Mouse (Mus musculus) heart, adult 2 months (tissue): Measurements from ENCODE around the gene Fkbp9. TPM values are rescaled to one million over a fixed set of nuclear protein-coding genes. Genes with fewer than 3 reads are reported as not detected.

ENCODE experiments used
- DNase-seq, 2 experiments: peaks; one replicate each; pipeline ENCODE4 v3.0.0; 2021
- H3K27ac ChIP-seq: fragments of 200-600 bp; 2 replicates; pipeline ENCODE4 v1.8.1; 2022
- H3K27me3 ChIP-seq: fragments of 200-500 bp; 2 replicates; pipeline ENCODE4 v1.6.1; 2012; ENCODE audit warnings: mild to moderate bottlenecking, low read length, inconsistent platforms, mixed read lengths; ENCODE audit not compliant: control insufficient read depth, insufficient read depth
- H3K36me3 ChIP-seq: fragments of 200-500 bp; 2 replicates; pipeline ENCODE4 v1.6.1; 2012; ENCODE audit warnings: low read length, inconsistent platforms; ENCODE audit not compliant: control insufficient read depth, insufficient read depth
- H3K4me1 ChIP-seq: fragments of 200-500 bp; 2 replicates; pipeline ENCODE4 v1.6.1; 2011; ENCODE audit warnings: low read length; ENCODE audit not compliant: control insufficient read depth, insufficient read depth
- H3K4me3 ChIP-seq: fragments of 200-600 bp; 2 replicates; pipeline ENCODE4 v1.8.1; 2022
- H3K79me2 ChIP-seq: fragments of 200-500 bp; replicated peaks from 2 replicates; pipeline ENCODE4 v1.6.1; 2012; ENCODE audit warnings: mild to moderate bottlenecking, inconsistent platforms, low read length, moderate library complexity, mixed read lengths; ENCODE audit not compliant: control insufficient read depth, insufficient read depth
- H3K9ac ChIP-seq: fragments of 200-500 bp; 2 replicates; pipeline ENCODE4 v1.6.1; 2012; ENCODE audit warnings: low read depth, mild to moderate bottlenecking, control low read depth, inconsistent platforms, low read length, mixed read lengths
- CTCF ChIP-seq: fragments of 200-600 bp; IDR thresholded peaks from 2 replicates; pipeline ENCODE4 v1.8.1; 2022; ENCODE audit warnings: antibody characterized with exemption, mild to moderate bottlenecking, moderate library complexity
- EP300 ChIP-seq: fragments of 200-500 bp; IDR thresholded peaks from 2 replicates; pipeline ENCODE4 v1.6.1; 2011; ENCODE audit warnings: low read depth, low read length, control low read depth; ENCODE audit not compliant: insufficient read depth
- POLR2A ChIP-seq: fragments of 200-500 bp; IDR thresholded peaks from 2 replicates; pipeline ENCODE4 v1.6.1; 2011; ENCODE audit warnings: mild to moderate bottlenecking, low read depth, low read length, control low read depth; ENCODE audit not compliant: insufficient read depth
- WGBS: fragments of 180-500 bp; shearing (Covaris S2); methylation state at CpG from one replicate; pipeline ENCODE4 v1.1.7; 2018; 5-methylcytosine and 5-hydroxymethylcytosine counted together
- intact Hi-C: fragments of 180-260 bp; cut with DNase I; formaldehyde crosslinking; loops from one replicate; pipeline ENCODE4 v1.15.1; 2025
- polyA plus RNA-seq: library from polyadenylated mRNA; depleted of rRNA; stranded (reverse); fragments of >200 nt; gene quantifications from 2 replicates; pipeline ENCODE4 v1.2.3, GENCODE M21; 2012
- total RNA-seq, 2 experiments: library from RNA; stranded (reverse); gene quantifications; 2 replicates each; pipeline ENCODE4 v1.2.3; 2021

Gene Fkbp9
- total and polyA plus RNA-seq, 3 experiments = 44.1 to 85.9 (median 84.5) TPM

DNA sequence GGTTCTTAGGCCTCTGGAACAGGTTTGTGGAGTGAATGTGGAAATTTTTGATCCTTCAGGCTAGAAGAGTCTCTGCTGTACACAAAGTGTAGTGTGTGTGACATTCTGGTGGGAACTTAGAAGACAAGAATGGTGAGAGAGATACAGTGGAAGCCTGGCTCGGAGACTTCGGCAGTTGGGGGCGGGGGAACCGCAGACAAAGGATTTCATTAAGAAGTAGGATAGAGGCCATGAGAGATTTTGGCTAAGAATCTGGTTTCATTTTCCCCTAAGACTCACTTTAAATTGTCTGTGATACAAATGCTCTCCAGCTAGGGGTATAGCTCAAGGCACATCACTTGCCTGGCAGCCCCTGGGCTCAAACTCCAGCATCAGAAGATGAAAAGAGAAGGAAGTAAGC, 26.8 kb upstream of the Fkbp9 start:
- intact Hi-C loops = loop anchor here (10.0 kb wide), 1 partner anchor 260 kb away; the partner anchor contains the start of gene Vmn1r9
- Histone ChIP-seq H3K9ac (no peak overlapping the region), H3K4me1 (no peaks in the 10 kb centered on the region), H3K27ac (no peak overlapping the region; the same call in 1 of the 2 replicates), H3K79me2 (no peaks in the 10 kb centered on the region), H3K4me3 (no peak overlapping the region), H3K27me3 (no peaks in the 10 kb centered on the region), H3K36me3 (no peaks in the 10 kb centered on the region)
- WGBS = 75% methylated on average over 4 of the region's 4 CpGs
- DNase-seq = no peak
- TF ChIP-seq EP300 = no peak
- no peak for TF ChIP-seq POLR2A
- TF ChIP-seq CTCF = no peak

DNA sequence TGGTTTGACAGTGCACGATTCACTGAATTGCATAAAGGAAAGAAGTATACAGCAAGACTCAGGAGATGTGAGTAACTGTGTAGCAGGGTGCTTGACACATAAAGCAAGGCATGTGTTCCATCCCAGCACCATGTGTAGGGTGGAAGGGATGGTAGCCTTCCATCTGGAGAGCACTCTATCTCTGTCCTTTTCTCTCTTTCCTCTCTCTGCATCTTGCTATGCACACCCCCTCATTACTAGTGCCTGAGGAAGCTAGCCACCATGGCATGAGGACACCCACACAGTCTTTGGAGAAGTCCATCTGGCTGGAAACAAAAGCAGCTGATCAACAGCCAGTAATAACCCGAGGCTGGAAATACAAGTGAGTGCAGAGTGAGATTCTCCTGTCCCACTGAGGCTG, 25.7 kb upstream of the Fkbp9 start:
- Histone ChIP-seq H3K36me3 (no peaks in the 10 kb centered on the region), H3K27me3 (no peaks in the 10 kb centered on the region), H3K79me2 (no peaks in the 10 kb centered on the region), H3K9ac (no peak overlapping the region), H3K4me1 (no peaks in the 10 kb centered on the region), H3K27ac (no peak overlapping the region), H3K4me3 (no peak overlapping the region)
- intact Hi-C loops = loop anchor here (10.0 kb wide), 1 partner anchor 259 kb away; the partner anchor contains the start of gene Vmn1r9
- TF ChIP-seq CTCF (no peak), EP300 (no peak), POLR2A (no peak)
- no peak for DNase-seq
- 62% methylated on average over 2 of the region's 2 CpGs for WGBS

DNA sequence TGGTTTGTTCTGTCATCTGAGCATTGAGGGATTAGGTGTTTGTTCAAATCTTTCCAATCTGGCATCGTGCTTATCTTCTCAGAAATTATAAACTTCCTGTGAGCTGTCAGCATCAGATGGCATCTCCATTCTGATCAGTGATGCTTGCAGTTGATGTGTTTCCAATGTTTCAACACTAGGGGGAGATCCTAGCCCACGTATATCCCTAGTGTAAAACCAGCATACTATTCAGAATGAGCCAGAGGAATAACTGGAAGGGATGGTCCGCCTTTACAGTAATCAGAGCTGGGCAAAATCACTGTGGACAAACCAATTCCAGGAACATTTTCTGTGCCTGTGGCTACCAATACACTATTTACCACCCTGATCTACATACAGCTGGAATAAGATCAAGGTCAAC, 23.2 kb upstream of the Fkbp9 start:
- no peaks in the 10 kb centered on the region for H3K4me1 ChIP-seq
- WGBS = 4% methylated on average over 3 of the region's 3 CpGs
- no peak overlapping the region for H3K4me3 ChIP-seq
- intact Hi-C loops = loop anchor here (1.0 to 10.0 kb wide), 3 partner anchors 101 to 762 kb away; partner anchors contain the start of gene Vmn1r9
- no peaks in the 10 kb centered on the region for H3K79me2 ChIP-seq
- no peak overlapping the region for H3K27ac ChIP-seq
- H3K27me3 ChIP-seq = no peaks in the 10 kb centered on the region
- H3K36me3 ChIP-seq = no peaks in the 10 kb centered on the region
- TF ChIP-seq EP300 (no peak), CTCF (no peak; the same call in 1 of the 2 replicates), POLR2A (no peak)
- no peak for DNase-seq
- no peak overlapping the region for H3K9ac ChIP-seq

DNA sequence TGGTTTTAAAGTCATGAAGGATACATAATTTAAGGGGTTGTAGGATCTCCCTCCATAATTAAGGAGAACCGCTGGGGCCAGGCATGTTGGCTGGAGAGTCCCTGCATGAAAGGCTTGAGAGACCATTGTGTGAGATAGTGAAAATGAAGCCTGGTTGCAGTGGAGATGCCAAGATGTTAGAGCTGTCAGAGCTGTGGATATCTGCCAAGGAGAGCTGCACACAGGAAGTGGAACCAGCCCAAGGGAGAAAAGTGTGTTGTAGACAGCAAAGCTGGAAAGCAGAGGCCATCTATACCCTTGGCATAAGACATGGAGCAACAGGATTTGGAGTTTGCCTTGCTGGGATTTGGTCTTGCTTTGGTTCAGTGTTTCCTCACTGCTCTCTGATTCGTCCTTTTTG, 18.5 kb upstream of the Fkbp9 start:
- no peak for DNase-seq
- Histone ChIP-seq H3K27me3 (no peaks in the 10 kb centered on the region), H3K4me3 (no peak overlapping the region), H3K27ac (no peak overlapping the region), H3K9ac (no peak overlapping the region), H3K36me3 (no peaks in the 10 kb centered on the region), H3K79me2 (no peaks in the 10 kb centered on the region), H3K4me1 (no peaks in the 10 kb centered on the region)
- TF ChIP-seq EP300 (no peak), POLR2A (no peak), CTCF (no peak)
- 49% methylated on average over 2 of the region's 2 CpGs for WGBS
- intact Hi-C loops = no loop called here

DNA sequence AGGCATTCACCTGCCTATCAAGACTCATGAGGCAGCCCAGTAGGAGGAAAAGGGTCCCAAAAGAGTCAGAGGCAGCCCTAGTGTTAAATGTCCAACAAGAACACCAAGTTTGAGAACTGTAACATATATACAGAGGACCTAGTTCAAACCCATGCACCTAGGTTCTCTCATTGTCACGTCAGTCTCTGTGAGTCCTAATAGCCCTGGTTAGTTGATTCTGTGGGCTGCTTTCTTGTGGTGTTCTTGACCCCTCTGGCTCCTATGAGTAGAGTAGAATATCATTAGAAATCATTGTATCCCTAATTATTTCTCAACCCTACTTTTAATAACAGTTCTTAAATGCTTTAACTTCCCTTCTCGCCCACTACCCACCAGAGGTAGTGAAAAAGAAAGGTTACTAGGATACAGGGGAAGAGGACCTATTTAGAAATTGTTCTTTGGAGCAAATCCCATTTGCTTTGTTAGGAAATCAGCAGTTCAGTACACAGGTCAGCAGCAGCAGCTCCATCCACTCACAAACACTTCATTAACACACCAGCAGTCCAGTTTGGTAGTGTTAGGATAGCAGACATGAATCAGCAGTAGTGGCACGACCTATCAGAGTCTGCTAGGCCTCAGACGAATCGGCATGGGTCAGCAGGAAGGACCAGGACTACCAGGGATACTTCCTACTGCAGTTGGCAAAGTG, 13.3 kb upstream of the Fkbp9 start:
- no peaks in the 10 kb centered on the region for H3K4me1 ChIP-seq
- no peaks in the 10 kb centered on the region for H3K79me2 ChIP-seq
- H3K4me3 ChIP-seq = no peak overlapping the region
- H3K36me3 ChIP-seq = no peaks in the 10 kb centered on the region
- 73% methylated on average over 5 of the region's 5 CpGs for WGBS
- no peak overlapping the region for H3K9ac ChIP-seq
- intact Hi-C loops = no loop called here
- no peaks in the 10 kb centered on the region for H3K27me3 ChIP-seq
- TF ChIP-seq CTCF = no peak
- no peak for TF ChIP-seq POLR2A
- TF ChIP-seq EP300 = no peak
- H3K27ac ChIP-seq = no peak overlapping the region
- DNase-seq = no peak

DNA sequence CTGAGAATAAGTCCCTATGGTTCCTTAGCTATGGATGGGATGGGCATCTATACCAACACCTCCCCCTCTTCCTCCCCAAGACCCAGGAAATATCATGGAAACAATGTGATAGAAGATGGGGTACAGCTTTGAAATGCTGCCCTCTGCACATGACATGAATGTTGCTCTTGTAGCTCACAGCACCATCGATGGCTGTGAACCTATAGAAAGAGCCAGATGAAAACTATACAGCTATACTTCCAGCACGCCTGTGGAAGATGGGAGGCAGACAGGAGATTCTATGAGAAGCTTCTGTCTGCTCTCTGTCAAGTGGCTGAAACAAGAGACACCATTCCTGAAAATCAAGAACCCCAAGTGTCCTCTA, 12.8 kb upstream of the Fkbp9 start:
- DNase-seq = no peak
- Histone ChIP-seq H3K9ac (no peak overlapping the region), H3K4me1 (no peaks in the 10 kb centered on the region), H3K27me3 (no peaks in the 10 kb centered on the region), H3K4me3 (no peak overlapping the region), H3K36me3 (no peaks in the 10 kb centered on the region), H3K79me2 (no peaks in the 10 kb centered on the region), H3K27ac (no peak overlapping the region)
- intact Hi-C loops = no loop called here
- 80% methylated on average over 2 of the region's 2 CpGs for WGBS
- TF ChIP-seq EP300 (no peak), POLR2A (no peak), CTCF (no peak)
